Mouse (Mus musculus): ENCODE measurements around the gene Eif5. TPM values are rescaled to one million over a fixed set of nuclear protein-coding genes. Genes with fewer than 3 reads are reported as not detected.
"Not testable (repeated sequence)": the region's sequence is repeated elsewhere in the genome, so short reads cannot be mapped to it uniquely, and the experiment has no call there.

Eif5 gene
- polyA plus RNA-seq, 1 experiment from 2014 or later: 520 TPM

GRCm38 (mm10) chr12:111503063-111503567 lies 34.7 kb upstream of the Eif5 start:
- H3K27me3 ChIP-seq (ENCODE audit: insufficient read depth, low read length): no peaks in the 10 kb centered on the region

GRCm38 (mm10) chr12:111503571-111503970 lies 34.2 kb upstream of the Eif5 start:
- Histone ChIP-seq H3K4me3 (ENCODE audit: low read depth, low read length) (no peak overlapping the region), H3K4me2 (ENCODE audit: low read depth, low read length) (no peak overlapping the region), H3K4me1 (ENCODE audit: insufficient read depth) (no peaks in the 10 kb centered on the region; the same call in 1 of the 2 replicates), H3K9me3 (ENCODE audit: low read length) (no peaks in the 10 kb centered on the region; the same call in 1 of the 2 replicates), H3K36me3 (replicated peaks; ENCODE audit: insufficient read depth, low read length) (no peaks in the 10 kb centered on the region), H3K27ac (ENCODE audit: low read depth) (no peak overlapping the region), H3K27me3 (ENCODE audit: insufficient read depth, low read length) (no peaks in the 10 kb centered on the region), H3K9ac (replicated peaks) (no peak overlapping the region)
- DNase-seq (no peak), ATAC-seq (no peak)
- 31% methylated on average over 5 of the region's 5 CpGs for WGBS (ENCODE audit: insufficient replicate concordance)
- TF ChIP-seq CTCF (IDR thresholded peaks at IDR 0.05; ENCODE audit: low read depth): no peak

More at GRCm38 (mm10) chr12:111503063-111503567, 34.7 kb upstream of the Eif5 start:
- H3K27ac ChIP-seq (ENCODE audit: low read depth): no peak overlapping the region
- 56% methylated on average over 12 of the region's 12 CpGs for WGBS (ENCODE audit: insufficient replicate concordance)
- no peak for ATAC-seq
- no peak for DNase-seq
- H3K4me1 ChIP-seq (ENCODE audit: insufficient read depth): no peaks in the 10 kb centered on the region; the same call in 1 of the 2 replicates
- H3K9me3 ChIP-seq (ENCODE audit: low read length): no peaks in the 10 kb centered on the region; the same call in 1 of the 2 replicates
- H3K4me3 ChIP-seq (ENCODE audit: low read depth, low read length): no peak overlapping the region
- TF ChIP-seq EP300 (IDR thresholded peaks at IDR 0.05; ENCODE audit: low read depth) (no peak), CTCF (IDR thresholded peaks at IDR 0.05; ENCODE audit: low read depth) (no peak)
- no peaks in the 10 kb centered on the region for H3K36me3 ChIP-seq (replicated peaks; ENCODE audit: insufficient read depth, low read length)
- no peak overlapping the region for H3K9ac ChIP-seq (replicated peaks)
- no peak overlapping the region for H3K4me2 ChIP-seq (ENCODE audit: low read depth, low read length)

GRCm38 (mm10) chr12:111504904-111505303 lies 32.9 kb upstream of the Eif5 start:
- Histone ChIP-seq H3K9me3 (ENCODE audit: low read length) (no peaks in the 10 kb centered on the region; the same call in 1 of the 2 replicates), H3K27me3 (ENCODE audit: insufficient read depth, low read length) (no peaks in the 10 kb centered on the region), H3K4me1 (ENCODE audit: insufficient read depth) (no peaks in the 10 kb centered on the region; the same call in 1 of the 2 replicates), H3K4me3 (ENCODE audit: low read depth, low read length) (no peak overlapping the region), H3K36me3 (replicated peaks; ENCODE audit: insufficient read depth, low read length) (no peaks in the 10 kb centered on the region), H3K27ac (ENCODE audit: low read depth) (no peak overlapping the region), H3K4me2 (ENCODE audit: low read depth, low read length) (peak overlapping the region; percentile 29; the same call in 1 of the 2 replicates), H3K9ac (replicated peaks) (no peak overlapping the region)
- DNase-seq (peak; percentile 91), ATAC-seq (peak; percentile 70)
- TF ChIP-seq EP300 (IDR thresholded peaks at IDR 0.05; ENCODE audit: low read depth) (0 out of 2 replicates have a peak, but pooled peaks have one; percentile 1), CTCF (IDR thresholded peaks at IDR 0.05; ENCODE audit: low read depth) (peak; percentile 97)
- WGBS (ENCODE audit: insufficient replicate concordance): 5% methylated on average over 12 of the region's 12 CpGs

DNA sequence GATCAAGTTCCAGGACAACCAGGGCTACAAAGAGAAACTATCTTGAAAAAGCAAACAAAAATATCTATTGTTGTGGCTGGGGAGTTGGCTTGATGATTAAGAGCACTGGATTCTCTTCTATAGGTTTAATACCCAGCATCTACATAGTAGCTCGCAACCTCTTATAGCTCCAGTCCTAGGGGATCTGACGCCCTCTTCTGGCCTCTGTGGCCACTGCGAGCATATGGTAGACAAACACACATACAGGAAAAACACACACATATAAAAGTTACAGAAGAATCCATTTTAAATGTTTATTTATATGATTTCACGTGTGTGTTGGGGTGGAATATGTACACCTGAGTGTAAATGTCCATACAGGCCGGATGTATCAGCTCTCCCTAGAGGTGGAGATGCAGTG lies 30.8 kb upstream of the Eif5 start:
- ATAC-seq (no peak), DNase-seq (no peak)
- Histone ChIP-seq H3K27me3 (ENCODE audit: insufficient read depth, low read length) (no peaks in the 10 kb centered on the region), H3K9me3 (ENCODE audit: low read length) (no peaks in the 10 kb centered on the region; the same call in 1 of the 2 replicates), H3K9ac (replicated peaks) (no peak overlapping the region), H3K4me1 (ENCODE audit: insufficient read depth) (no peaks in the 10 kb centered on the region; the same call in 1 of the 2 replicates), H3K4me2 (ENCODE audit: low read depth, low read length) (no peak overlapping the region), H3K4me3 (ENCODE audit: low read depth, low read length) (no peak overlapping the region), H3K36me3 (replicated peaks; ENCODE audit: insufficient read depth, low read length) (no peaks in the 10 kb centered on the region), H3K27ac (ENCODE audit: low read depth) (no peak overlapping the region)
- WGBS (ENCODE audit: insufficient replicate concordance): 62% methylated on average over 5 of the region's 5 CpGs
- TF ChIP-seq EP300 (IDR thresholded peaks at IDR 0.05; ENCODE audit: low read depth) (no peak), CTCF (IDR thresholded peaks at IDR 0.05; ENCODE audit: low read depth) (peak; percentile 49)

DNA sequence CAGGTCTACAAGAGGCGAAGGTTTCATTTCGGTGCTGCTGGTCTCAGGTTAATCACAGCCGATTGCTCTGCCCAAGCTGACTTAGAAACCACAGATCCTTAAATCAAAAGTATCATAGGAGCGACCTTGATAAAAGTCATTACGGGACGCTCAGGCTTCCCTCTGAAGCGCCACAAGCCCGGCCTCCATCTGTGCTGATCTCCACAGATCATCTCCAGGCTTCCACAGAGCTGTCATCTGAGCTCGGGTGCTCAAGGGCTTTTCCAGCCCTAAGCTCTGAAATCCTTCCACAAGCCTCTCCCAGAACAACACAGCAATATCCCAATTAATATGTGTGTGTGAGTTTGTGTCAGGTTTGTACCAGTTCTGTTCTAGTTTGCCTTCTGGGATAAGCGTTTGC lies 29.9 kb upstream of the Eif5 start:
- Histone ChIP-seq H3K4me1 (ENCODE audit: insufficient read depth) (no peaks in the 10 kb centered on the region; the same call in 1 of the 2 replicates), H3K9ac (replicated peaks) (no peak overlapping the region), H3K9me3 (ENCODE audit: low read length) (no peaks in the 10 kb centered on the region), H3K27ac (ENCODE audit: low read depth) (no peak overlapping the region), H3K4me2 (ENCODE audit: low read depth, low read length) (peak overlapping the region; percentile 22), H3K27me3 (ENCODE audit: insufficient read depth, low read length) (no peaks in the 10 kb centered on the region), H3K36me3 (replicated peaks; ENCODE audit: insufficient read depth, low read length) (no peaks in the 10 kb centered on the region), H3K4me3 (ENCODE audit: low read depth, low read length) (no peak overlapping the region)
- 88% methylated on average over 10 of the region's 10 CpGs for WGBS (ENCODE audit: insufficient replicate concordance)
- DNase-seq (no peak), ATAC-seq (peak; percentile 43; the same call in 1 of the 2 replicates)
- TF ChIP-seq EP300 (IDR thresholded peaks at IDR 0.05; ENCODE audit: low read depth) (no peak), CTCF (IDR thresholded peaks at IDR 0.05; ENCODE audit: low read depth) (no peak)

DNA sequence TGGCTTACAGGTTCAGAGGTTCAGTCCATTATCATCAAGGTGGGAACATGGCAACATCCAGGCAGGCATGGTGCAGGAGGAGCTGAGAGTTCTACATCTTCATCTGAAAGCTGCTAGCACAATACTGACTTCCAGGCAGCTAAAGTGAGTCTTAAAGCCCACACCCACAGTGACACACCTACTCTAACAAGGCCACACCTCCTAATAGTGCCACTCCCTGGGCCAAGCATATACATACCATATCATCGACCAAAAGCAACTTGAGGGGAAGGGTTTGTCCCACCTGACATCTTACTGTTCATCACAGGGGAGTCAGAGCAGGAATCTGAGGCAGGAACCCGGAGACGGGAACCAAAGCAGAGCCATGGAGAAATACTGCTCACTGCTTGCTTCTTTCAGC lies 29.4 kb upstream of the Eif5 start:
- peak overlapping the region; percentile 42 for H3K4me2 ChIP-seq (ENCODE audit: low read depth, low read length)
- not testable (repeated sequence) for H3K9ac ChIP-seq (replicated peaks); H3K4me1 ChIP-seq (ENCODE audit: insufficient read depth); DNase-seq; H3K36me3 ChIP-seq (replicated peaks; ENCODE audit: insufficient read depth, low read length); H3K9me3 ChIP-seq (ENCODE audit: low read length); H3K4me3 ChIP-seq (ENCODE audit: low read depth, low read length); H3K27me3 ChIP-seq (ENCODE audit: insufficient read depth, low read length); H3K27ac ChIP-seq (ENCODE audit: low read depth)
- ATAC-seq: peak; percentile 81
- WGBS (ENCODE audit: insufficient replicate concordance): 74% methylated on average over 3 of the region's 3 CpGs
